Mouse (Mus musculus) kidney, adult 2 months (tissue): ENCODE results near the gene Styx. TPM values are rescaled to one million over a fixed set of nuclear protein-coding genes. Genes with fewer than 3 reads are reported as not detected.

ENCODE experiments used
- DNase-seq: peaks from one replicate; pipeline ENCODE4 v3.0.0; 2021
- H3K27ac ChIP-seq: fragments of 200-500 bp; 2 replicates; pipeline ENCODE4 v1.5.1; 2012; ENCODE audit warnings: low read depth, low read length, control low read depth, inconsistent platforms; ENCODE audit not compliant: insufficient read depth
- H3K27me3 ChIP-seq: fragments of 200-500 bp; replicated peaks from 2 replicates; pipeline ENCODE4 v1.6.1; 2012; ENCODE audit warnings: mild to moderate bottlenecking, moderate library complexity, low read length, inconsistent platforms; ENCODE audit not compliant: control insufficient read depth, insufficient read depth
- H3K36me3 ChIP-seq: fragments of 200-500 bp; 2 replicates; pipeline ENCODE4 v1.6.1; 2012; ENCODE audit warnings: mild to moderate bottlenecking, moderate library complexity, low read length, inconsistent platforms; ENCODE audit not compliant: control insufficient read depth, insufficient read depth
- H3K4me1 ChIP-seq: fragments of 200-500 bp; 2 replicates; pipeline ENCODE4 v1.6.1; 2011; ENCODE audit warnings: low read length; ENCODE audit not compliant: control insufficient read depth, insufficient read depth
- H3K4me3 ChIP-seq: fragments of 200-500 bp; 2 replicates; pipeline ENCODE4 v1.5.1; 2011; ENCODE audit warnings: mild to moderate bottlenecking, low read depth, low read length, control low read depth; ENCODE audit not compliant: insufficient read depth
- CTCF ChIP-seq: fragments of 200-500 bp; conservative IDR thresholded peaks from 2 replicates; pipeline ENCODE4 v1.5.1; 2011; ENCODE audit warnings: low read depth, mild to moderate bottlenecking, control low read depth, low read length, moderate library complexity, mixed read lengths; ENCODE audit not compliant: insufficient read depth, insufficient read length
- POLR2A ChIP-seq: fragments of 200-500 bp; IDR thresholded peaks from one replicate; pipeline ENCODE4 v1.6.1; 2011; ENCODE audit warnings: low read depth, low read length, control low read depth
- WGBS: fragments of 180-500 bp; shearing (Covaris S2); methylation state at CpG from one replicate; pipeline ENCODE4 v1.1.7; 2018; 5-methylcytosine and 5-hydroxymethylcytosine counted together
- polyA plus RNA-seq: library from polyadenylated mRNA; depleted of rRNA; stranded (reverse); fragments of >200 nt; gene quantifications from 2 replicates; pipeline ENCODE4 v1.2.3, GENCODE M21; 2012

The Styx gene
- polyA plus RNA-seq, 1 experiment, result 3.0 TPM

DNA sequence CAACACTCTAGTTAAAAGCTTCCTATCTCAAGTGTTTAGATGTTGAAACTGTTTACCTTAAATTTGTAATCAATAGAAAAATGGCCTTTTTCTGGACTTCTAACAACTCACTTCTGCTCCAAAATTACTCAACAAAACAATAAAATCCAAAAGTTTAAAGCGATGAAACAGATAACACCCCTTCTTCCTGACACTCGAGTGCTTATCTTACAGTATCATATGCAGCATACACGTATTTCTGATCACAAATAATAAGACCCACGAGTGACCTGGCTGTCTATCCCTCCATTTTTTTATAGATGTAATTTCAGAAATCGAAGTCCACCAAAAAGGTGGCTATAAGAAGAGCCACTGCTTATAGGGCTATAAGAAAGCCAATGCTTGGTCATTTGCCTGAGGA lies 34.0 kb upstream of the Styx start:
- Histone ChIP-seq H3K4me1 (no peaks in the 10 kb centered on the region), H3K4me3 (no peak overlapping the region), H3K27me3 (no peaks in the 10 kb centered on the region), H3K27ac (no peak overlapping the region), H3K36me3 (no peaks in the 10 kb centered on the region)
- no peak for DNase-seq
- TF ChIP-seq POLR2A (no peak), CTCF (no peak)
- WGBS, result 82% methylated on average over 5 of the region's 5 CpGs

DNA sequence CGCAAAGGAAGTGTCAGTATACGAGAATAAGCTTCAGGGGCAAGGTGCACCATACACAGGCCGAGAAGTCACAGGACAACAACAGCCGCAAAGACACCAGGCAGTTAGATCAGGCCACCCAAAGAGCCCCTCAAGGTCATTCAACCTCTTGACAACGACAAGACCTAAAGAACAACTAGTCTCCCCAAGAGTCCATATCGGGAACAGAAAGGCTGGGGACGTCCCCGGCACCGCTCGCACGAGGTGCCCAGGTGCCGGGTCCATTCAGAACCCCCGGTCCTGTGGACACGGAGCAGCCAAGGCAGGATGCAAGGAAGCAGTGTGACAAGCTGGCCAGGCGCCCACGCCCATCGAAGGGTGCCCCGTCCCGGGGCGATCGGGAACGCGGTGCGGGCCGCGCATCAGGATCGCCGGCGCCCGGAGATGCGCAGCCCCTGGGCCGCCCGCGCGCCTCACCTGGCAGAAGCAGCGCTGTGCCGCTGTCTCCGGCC lies 32.9 kb upstream of the Styx start:
- Histone ChIP-seq H3K4me1 (no peaks in the 10 kb centered on the region), H3K36me3 (no peaks in the 10 kb centered on the region), H3K27me3 (no peaks in the 10 kb centered on the region), H3K27ac (peak overlapping the region; percentile 31), H3K4me3 (peak overlapping the region; percentile 74)
- peak; percentile 45 for DNase-seq
- 3% methylated on average over 38 of the region's 38 CpGs for WGBS
- TF ChIP-seq CTCF, result no peak
- TF ChIP-seq POLR2A, result no peak

DNA sequence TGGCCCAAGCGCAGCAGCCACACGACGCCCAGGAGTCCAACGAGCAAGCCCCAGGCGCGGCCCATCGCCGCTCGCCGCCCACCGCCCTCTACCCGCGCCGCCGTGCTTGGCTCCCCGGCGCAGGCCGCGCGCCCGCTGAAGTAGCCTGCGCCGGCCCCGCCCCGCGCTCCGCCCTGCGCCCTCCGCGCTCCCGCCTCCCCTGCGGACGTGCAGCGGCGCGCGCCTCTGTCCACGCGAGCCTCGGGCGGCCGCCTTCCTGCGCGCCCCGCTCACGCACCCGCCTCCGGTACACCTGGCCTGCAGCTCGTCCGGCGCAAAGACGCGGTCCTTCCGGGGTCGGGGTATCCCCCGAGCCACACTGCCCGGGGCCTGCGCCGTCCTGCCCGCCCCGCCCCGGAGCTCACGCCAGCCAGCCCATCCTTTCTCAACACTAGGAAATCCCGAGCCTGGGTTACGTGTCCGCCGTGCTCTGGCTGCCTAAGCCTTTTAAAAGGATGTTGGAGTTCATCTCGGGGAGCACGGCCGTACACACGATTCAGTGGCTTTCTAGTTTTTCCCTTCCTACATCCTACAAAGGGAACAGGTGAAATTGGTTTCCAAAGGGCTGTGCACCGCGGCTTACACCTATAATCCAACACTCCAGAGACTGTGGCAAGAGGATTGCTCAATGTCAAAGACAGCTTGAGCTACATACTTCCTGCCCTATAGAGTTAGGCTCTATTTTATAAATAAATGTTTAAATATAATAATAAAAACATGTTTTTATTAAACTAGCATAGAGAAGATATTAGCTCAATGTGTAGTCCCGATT lies 32.3 kb upstream of the Styx start, which contains the start of gene Ero1l:
TSS of gene Ero1l (minus strand) at position 346 of the 811 bp plus-strand sequence.
- DNase-seq, result peak; percentile 88
- no peaks in the 10 kb centered on the region for H3K27me3 ChIP-seq
- peak within 1 kb of the TSS; percentile 74 for H3K4me3 ChIP-seq
- H3K4me1 ChIP-seq, result no peaks in the 10 kb centered on the region
- peak within 1 kb of the TSS; percentile 34 for H3K27ac ChIP-seq
- WGBS, result 2% methylated on average over 66 of the region's 74 CpGs
- peak; percentile 41 for TF ChIP-seq POLR2A
- TF ChIP-seq CTCF, result no peak
- no peaks in the 10 kb centered on the region for H3K36me3 ChIP-seq

DNA sequence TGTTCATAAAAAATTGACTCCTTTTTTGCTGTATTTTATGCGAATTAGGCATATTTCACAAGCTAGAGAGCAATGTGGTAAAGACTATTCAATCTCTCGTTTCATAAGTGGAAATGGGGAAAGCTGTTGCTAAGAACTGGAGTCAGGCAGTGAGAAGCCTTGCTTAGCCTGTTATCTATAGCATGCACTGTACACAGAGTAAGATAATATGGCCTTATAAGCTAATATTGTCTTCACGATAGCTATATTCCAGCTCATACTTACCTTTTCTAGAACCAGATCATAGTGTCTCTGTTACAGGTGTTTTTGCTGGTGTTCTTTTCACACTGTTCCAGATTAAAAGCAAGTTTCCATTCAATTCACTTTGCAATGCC lies 31.7 kb upstream of the Styx start:
- TF ChIP-seq CTCF, result no peak
- no peak for TF ChIP-seq POLR2A
- H3K27ac ChIP-seq, result no peak overlapping the region
- WGBS, result 68% methylated on average over 3 of the region's 3 CpGs

DNA sequence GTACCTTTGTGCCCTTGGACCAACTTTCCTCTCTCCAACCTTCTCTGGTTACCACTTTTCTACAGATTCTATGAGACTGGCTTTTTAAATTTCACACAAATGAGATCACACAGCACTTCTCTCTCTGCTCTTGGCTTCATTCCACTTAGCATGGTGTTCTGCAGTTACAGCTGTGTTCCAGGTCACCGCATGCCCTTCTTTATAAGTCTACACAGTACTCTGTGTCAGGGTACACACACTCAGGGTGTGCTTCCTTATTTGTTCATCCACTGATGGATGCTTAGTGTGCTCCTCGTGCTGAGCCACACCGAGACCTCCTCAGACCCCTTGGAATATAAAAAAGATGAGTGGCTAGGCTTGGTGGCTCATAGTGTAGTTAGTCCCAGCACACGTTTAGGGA lies 30.8 kb upstream of the Styx start:
- H3K4me1 ChIP-seq, result no peaks in the 10 kb centered on the region
- no peak for DNase-seq
- TF ChIP-seq CTCF, result no peak
- TF ChIP-seq POLR2A, result no peak
- H3K36me3 ChIP-seq, result no peaks in the 10 kb centered on the region
- 57% methylated on average over 4 of the region's 4 CpGs for WGBS
- H3K27me3 ChIP-seq, result no peaks in the 10 kb centered on the region
- H3K4me3 ChIP-seq, result no peak overlapping the region
- H3K27ac ChIP-seq, result no peak overlapping the region

More for the DNA sequence above, 31.7 kb upstream of the Styx start:
- H3K4me3 ChIP-seq, result no peak overlapping the region
- H3K27me3 ChIP-seq, result no peaks in the 10 kb centered on the region
- H3K4me1 ChIP-seq, result no peaks in the 10 kb centered on the region
- DNase-seq, result no peak
- no peaks in the 10 kb centered on the region for H3K36me3 ChIP-seq

DNA sequence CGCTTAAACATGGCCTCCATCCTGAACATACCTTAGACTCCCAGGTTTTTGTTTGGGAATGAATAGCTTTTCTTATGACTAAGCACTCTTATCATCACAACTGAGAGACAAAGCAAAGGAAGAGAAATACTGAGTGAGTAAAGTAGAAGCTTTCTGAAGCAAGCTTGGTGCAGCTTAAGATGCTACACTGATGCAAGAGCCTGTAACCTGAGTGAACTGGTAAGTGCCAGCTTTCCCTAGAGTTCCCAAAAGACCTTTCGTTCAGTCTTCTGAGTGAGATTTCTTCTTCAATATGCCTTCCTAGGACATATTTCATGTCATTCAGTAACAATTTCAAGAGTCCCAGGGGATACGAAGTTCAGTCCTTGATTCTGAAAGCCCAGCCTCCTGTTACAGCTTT lies 29.8 kb upstream of the Styx start:
- TF ChIP-seq CTCF (no peak), POLR2A (no peak)
- DNase-seq, result no peak
- H3K27ac ChIP-seq, result no peak overlapping the region
- no peaks in the 10 kb centered on the region for H3K36me3 ChIP-seq
- no peaks in the 10 kb centered on the region for H3K27me3 ChIP-seq
- no peak overlapping the region for H3K4me3 ChIP-seq
- 72% methylated on average over 3 of the region's 3 CpGs for WGBS
- no peaks in the 10 kb centered on the region for H3K4me1 ChIP-seq

DNA sequence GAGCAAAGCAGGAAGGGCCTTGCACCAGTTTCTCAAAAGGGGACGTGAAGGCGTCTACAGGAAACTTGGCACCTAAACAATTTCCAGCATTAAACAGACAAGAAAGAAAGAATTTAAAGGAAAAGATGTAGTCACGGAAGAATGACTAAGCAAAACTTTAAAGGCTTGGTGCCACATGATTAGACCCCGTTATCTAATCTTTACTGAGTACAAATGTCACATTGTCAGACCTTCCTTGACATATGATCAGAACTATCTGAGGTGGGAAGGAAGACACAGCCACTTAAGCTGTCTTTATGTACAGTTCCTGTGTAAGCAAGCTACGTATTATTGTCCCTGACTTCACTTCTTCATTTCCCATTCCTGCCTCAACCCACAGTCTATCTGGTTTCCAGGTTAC lies 29.3 kb upstream of the Styx start:
- Histone ChIP-seq H3K27ac (no peak overlapping the region), H3K4me1 (no peaks in the 10 kb centered on the region), H3K4me3 (no peak overlapping the region), H3K36me3 (no peaks in the 10 kb centered on the region), H3K27me3 (no peaks in the 10 kb centered on the region)
- 68% methylated on average over 5 of the region's 5 CpGs for WGBS
- DNase-seq, result no peak
- TF ChIP-seq POLR2A (no peak), CTCF (no peak)
